Mouse (Mus musculus): ENCODE data around the gene Frmd6.

GRCm38 (mm10) chr12:70885576-70885975, 60.3 kb downstream of the Frmd6 start:
- no peak for TF ChIP-seq CTCF (IDR thresholded peaks at IDR 0.05; ENCODE audit: extremely low read depth, insufficient read length, insufficient replicate concordance, low read depth, low read length)
- TF ChIP-seq POLR2A (IDR thresholded peaks at IDR 0.05; ENCODE audit: low read depth, low read length), result no peak
